Mouse (Mus musculus): ENCODE measurements around the gene Dhx57.

- TF ChIP-seq CTCF (IDR thresholded peaks at IDR 0.05; ENCODE audit: control insufficient read depth, insufficient read depth, insufficient replicate concordance, low read depth, low read length), result no peak
- TF ChIP-seq POLR2A (IDR thresholded peaks at IDR 0.05; ENCODE audit: control insufficient read depth, low read depth, low read length), result no peak
Measured at GRCm38 (mm10) chr17:80236805-80237204, 53.5 kb downstream of the Dhx57 start.
